Mouse (Mus musculus) heart, adult 2 months (tissue): ENCODE results near the gene Clba1.

ENCODE experiments used
- CTCF ChIP-seq: fragments of 200-600 bp; IDR thresholded peaks from 2 replicates; pipeline ENCODE4 v1.8.1; 2022; ENCODE audit warnings: antibody characterized with exemption, mild to moderate bottlenecking, moderate library complexity
- EP300 ChIP-seq: fragments of 200-500 bp; IDR thresholded peaks from 2 replicates; pipeline ENCODE4 v1.6.1; 2011; ENCODE audit warnings: low read depth, low read length, control low read depth; ENCODE audit not compliant: insufficient read depth

GRCm38 (mm10) chr12:112850344-112850743 is 41.6 kb downstream of the Clba1 start:
- TF ChIP-seq CTCF, result no peak
- TF ChIP-seq EP300, result no peak
